Mouse (Mus musculus) heart, postnatal 0 days (tissue): ENCODE data around the gene Dyrk1a.

ENCODE experiments used
- CTCF ChIP-seq: IDR thresholded peaks from 2 replicates; pipeline ENCODE4 v1.5.1; 2016; ENCODE audit warnings: antibody characterized with exemption, control low read depth, low read depth
- EP300 ChIP-seq: IDR thresholded peaks from 2 replicates; pipeline ENCODE4 v1.6.1; 2016; ENCODE audit warnings: antibody characterized with exemption, low read depth

GRCm38 (mm10) chr16:94680924-94681323 lies 111.1 kb downstream of the Dyrk1a start:
- no peak for TF ChIP-seq CTCF
- no peak for TF ChIP-seq EP300
